Mouse (Mus musculus): ENCODE results near the gene Smim24. TPM values are rescaled to one million over a fixed set of nuclear protein-coding genes. Genes with fewer than 3 reads are reported as not detected.
A peak's percentile ranks its signal among the peaks of the same experiment; 100 is the strongest.

Smim24 gene
- polyA plus RNA-seq, 1 experiment, result 6,898 TPM

DNA sequence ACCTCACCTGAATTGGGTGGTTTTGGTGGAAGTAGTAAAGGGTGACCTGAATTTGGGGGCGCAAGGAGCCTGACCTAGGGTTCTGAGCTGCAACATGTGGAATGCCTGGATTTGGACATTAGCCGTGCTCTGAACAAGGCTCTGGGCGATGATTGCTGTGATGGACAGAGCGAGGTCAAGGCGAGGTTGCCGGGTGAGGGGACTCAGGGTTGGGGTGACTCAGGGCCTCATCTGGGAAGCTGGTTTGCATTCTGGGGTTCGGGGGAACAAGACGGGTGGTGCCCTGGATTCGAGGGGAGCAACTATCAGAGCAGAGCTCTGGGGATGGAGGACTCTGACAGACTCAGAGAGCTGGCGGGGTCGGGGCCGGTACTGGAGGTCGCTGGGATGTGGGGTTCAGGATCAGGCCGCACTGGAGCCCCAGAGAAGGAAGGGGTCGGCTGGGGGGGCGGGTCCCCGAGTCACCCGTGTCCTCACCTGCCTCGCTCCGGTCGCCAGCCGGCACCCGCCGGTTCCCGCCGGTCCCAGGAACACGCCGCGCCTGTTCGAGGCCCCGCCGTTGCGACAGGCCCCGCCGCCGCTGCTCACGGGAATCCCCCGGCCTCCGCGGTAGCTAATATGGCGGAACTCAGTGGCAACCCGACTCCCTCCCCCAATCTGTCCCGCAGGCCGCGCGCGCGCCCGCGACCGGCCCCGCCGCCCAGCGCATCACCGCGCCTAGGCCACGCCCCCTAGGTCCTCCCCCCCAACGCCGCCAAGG is 14.9 kb upstream of the Smim24 start, which contains the start of gene Fzr1:
TSS of gene Fzr1 (minus strand) at position 724 of the 760 bp plus-strand sequence.
- no peak for TF ChIP-seq CTCF (IDR thresholded peaks at IDR 0.05; ENCODE audit: extremely low read depth, insufficient read length, insufficient replicate concordance, low read depth, low read length)
- peak; percentile 74 for TF ChIP-seq POLR2A (IDR thresholded peaks at IDR 0.05; ENCODE audit: low read depth, low read length)
- H3K36me3 ChIP-seq (ENCODE audit: control insufficient read depth, insufficient read depth, low read length), result peaks cover 7% of the 10 kb centered on the region
- 1% methylated on average over 57 of the region's 59 CpGs for WGBS

GRCm38 (mm10) chr10:81378553-81379182 is 14.2 kb upstream of the Smim24 start:
- Histone ChIP-seq H3K4me1 (ENCODE audit: control insufficient read depth, insufficient read depth, insufficient read length, low read length) (peaks cover 21% of the 10 kb centered on the region; the same call in 1 of the 2 replicates), H3K27ac (ENCODE audit: insufficient read depth, low read depth, low read length) (peak overlapping the region; percentile 18; the same call in 1 of the 2 replicates), H3K4me3 (ENCODE audit: low read depth, low read length) (peak overlapping the region; percentile 86), H3K36me3 (ENCODE audit: control insufficient read depth, insufficient read depth, low read length) (peaks cover 5% of the 10 kb centered on the region), H3K27me3 (ENCODE audit: control insufficient read depth, insufficient read depth, low read length) (no peaks in the 10 kb centered on the region)
- 1% methylated on average over 46 of the region's 46 CpGs for WGBS
- TF ChIP-seq POLR2A (IDR thresholded peaks at IDR 0.05; ENCODE audit: low read depth, low read length), result no peak; the same call in 1 of the 2 replicates
- no peak for TF ChIP-seq CTCF (IDR thresholded peaks at IDR 0.05; ENCODE audit: extremely low read depth, insufficient read length, insufficient replicate concordance, low read depth, low read length)

More for the DNA sequence above, 14.9 kb upstream of the Smim24 start, which contains the start of gene Fzr1:
- Histone ChIP-seq H3K27ac (ENCODE audit: insufficient read depth, low read depth, low read length) (peak within 1 kb of the TSS; percentile 18), H3K27me3 (ENCODE audit: control insufficient read depth, insufficient read depth, low read length) (no peaks in the 10 kb centered on the region), H3K4me1 (ENCODE audit: control insufficient read depth, insufficient read depth, insufficient read length, low read length) (peaks cover 21% of the 10 kb centered on the region; the same call in 1 of the 2 replicates), H3K4me3 (ENCODE audit: low read depth, low read length) (peak within 1 kb of the TSS; percentile 86)

GRCm38 (mm10) chr10:81379183-81379553 is 13.7 kb upstream of the Smim24 start:
- peak overlapping the region; percentile 18; the same call in 1 of the 2 replicates for H3K27ac ChIP-seq (ENCODE audit: insufficient read depth, low read depth, low read length)
- WGBS, result 55% methylated on average over 3 of the region's 3 CpGs
- no peak for TF ChIP-seq POLR2A (IDR thresholded peaks at IDR 0.05; ENCODE audit: low read depth, low read length)
- TF ChIP-seq CTCF (IDR thresholded peaks at IDR 0.05; ENCODE audit: extremely low read depth, insufficient read length, insufficient replicate concordance, low read depth, low read length), result no peak

DNA sequence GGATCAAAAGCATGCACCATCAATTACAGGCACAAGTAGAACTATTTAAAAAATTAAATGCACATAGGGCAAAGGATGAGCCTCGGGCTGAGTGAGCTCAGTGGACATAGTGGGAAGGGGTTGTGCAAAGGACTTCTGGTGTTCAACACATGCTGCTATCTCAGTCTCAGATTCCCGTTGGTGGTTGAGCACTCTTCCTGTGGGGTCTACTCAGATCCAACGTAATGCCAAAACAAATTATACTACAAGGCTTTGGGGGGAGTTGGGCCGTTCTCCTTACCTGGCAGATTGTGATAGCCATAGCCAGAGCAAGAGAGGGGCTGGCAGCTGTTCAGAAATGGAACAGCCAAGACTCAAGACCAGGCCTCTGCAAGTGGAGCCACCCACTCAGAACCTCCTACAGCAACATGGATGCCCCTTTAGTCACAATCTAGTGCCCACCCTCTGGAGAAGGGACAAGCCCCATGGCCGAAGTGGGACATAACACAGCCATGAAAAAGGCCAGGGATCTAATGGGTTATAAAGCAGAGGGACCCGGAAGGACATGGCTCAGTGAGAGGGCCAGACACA is 13.0 kb upstream of the Smim24 start:
- 80% methylated on average over 6 of the region's 6 CpGs for WGBS
- no peak for TF ChIP-seq POLR2A (IDR thresholded peaks at IDR 0.05; ENCODE audit: low read depth, low read length)
- TF ChIP-seq CTCF (IDR thresholded peaks at IDR 0.05; ENCODE audit: extremely low read depth, insufficient read length, insufficient replicate concordance, low read depth, low read length), result no peak
- Histone ChIP-seq H3K4me1 (ENCODE audit: control insufficient read depth, insufficient read depth, insufficient read length, low read length) (peaks cover 22% of the 10 kb centered on the region; the same call in 1 of the 2 replicates), H3K27ac (ENCODE audit: insufficient read depth, low read depth, low read length) (no peak overlapping the region), H3K4me3 (ENCODE audit: low read depth, low read length) (no peak overlapping the region), H3K27me3 (ENCODE audit: control insufficient read depth, insufficient read depth, low read length) (no peaks in the 10 kb centered on the region), H3K36me3 (ENCODE audit: control insufficient read depth, insufficient read depth, low read length) (0 out of 2 replicates have a peak, but pooled peaks cover 2% of the 10 kb centered on the region)

More at GRCm38 (mm10) chr10:81379183-81379553, 13.7 kb upstream of the Smim24 start:
- Histone ChIP-seq H3K27me3 (ENCODE audit: control insufficient read depth, insufficient read depth, low read length) (no peaks in the 10 kb centered on the region), H3K4me3 (ENCODE audit: low read depth, low read length) (peak overlapping the region; percentile 80), H3K4me1 (ENCODE audit: control insufficient read depth, insufficient read depth, insufficient read length, low read length) (peaks cover 21% of the 10 kb centered on the region; the same call in 1 of the 2 replicates), H3K36me3 (ENCODE audit: control insufficient read depth, insufficient read depth, low read length) (0 out of 2 replicates have a peak, but pooled peaks cover 2% of the 10 kb centered on the region)

DNA sequence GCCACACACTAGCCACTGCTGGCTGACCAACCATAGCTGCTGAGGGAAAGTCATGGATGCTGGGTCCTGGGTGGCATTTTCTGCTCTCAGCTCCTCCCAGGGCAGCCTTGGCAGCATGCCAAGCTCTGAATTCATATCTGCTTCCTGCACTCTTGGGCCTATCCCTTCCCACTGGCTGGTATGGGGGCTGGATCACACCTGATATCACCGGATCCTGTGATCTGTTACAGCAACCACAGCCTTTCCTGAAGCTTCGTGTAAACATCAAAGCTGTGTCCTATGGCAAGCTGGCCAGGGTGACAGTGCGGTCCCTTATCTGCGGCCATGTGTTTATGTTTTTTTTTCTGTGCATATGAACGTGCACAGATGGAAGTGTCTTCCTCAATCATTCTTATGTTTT is 10.8 kb upstream of the Smim24 start:
- H3K4me3 ChIP-seq (ENCODE audit: low read depth, low read length), result no peak overlapping the region
- TF ChIP-seq POLR2A (IDR thresholded peaks at IDR 0.05; ENCODE audit: low read depth, low read length) (no peak), CTCF (IDR thresholded peaks at IDR 0.05; ENCODE audit: extremely low read depth, insufficient read length, insufficient replicate concordance, low read depth, low read length) (no peak)
- H3K27ac ChIP-seq (ENCODE audit: insufficient read depth, low read depth, low read length), result peak overlapping the region; percentile 24
- WGBS, result 15% methylated on average over 5 of the region's 5 CpGs
- peaks cover 7% of the 10 kb centered on the region; the same call in 1 of the 2 replicates for H3K36me3 ChIP-seq (ENCODE audit: control insufficient read depth, insufficient read depth, low read length)
- peaks cover 24% of the 10 kb centered on the region for H3K4me1 ChIP-seq (ENCODE audit: control insufficient read depth, insufficient read depth, insufficient read length, low read length)
- H3K27me3 ChIP-seq (ENCODE audit: control insufficient read depth, insufficient read depth, low read length), result no peaks in the 10 kb centered on the region

- 5% methylated on average over 54 of the region's 54 CpGs for WGBS
- no peak for TF ChIP-seq CTCF (IDR thresholded peaks at IDR 0.05; ENCODE audit: extremely low read depth, insufficient read length, insufficient replicate concordance, low read depth, low read length)
- peak; percentile 71; the same call in 1 of the 2 replicates for TF ChIP-seq POLR2A (IDR thresholded peaks at IDR 0.05; ENCODE audit: low read depth, low read length)
- peaks cover 21% of the 10 kb centered on the region; the same call in 1 of the 2 replicates for H3K36me3 ChIP-seq (ENCODE audit: control insufficient read depth, insufficient read depth, low read length)
- 0 out of 2 replicates have a peak within 1 kb of the TSS, but pooled peaks have one; percentile 38 for H3K27ac ChIP-seq (ENCODE audit: insufficient read depth, low read depth, low read length)
- peaks cover 20% of the 10 kb centered on the region for H3K4me1 ChIP-seq (ENCODE audit: control insufficient read depth, insufficient read depth, insufficient read length, low read length)
- H3K27me3 ChIP-seq (ENCODE audit: control insufficient read depth, insufficient read depth, low read length), result no peaks in the 10 kb centered on the region
- peak within 1 kb of the TSS; percentile 68 for H3K4me3 ChIP-seq (ENCODE audit: low read depth, low read length)
Measured at GRCm38 (mm10) chr10:81383802-81384604, 8.8 kb upstream of the Smim24 start, which contains the start of the genes Dohh and Gm48551. Gene Dohh, plus strand, starts transcription at chr10:81384428. Gene Gm48551, plus strand, starts transcription at chr10:81384466.

All from small intestine, adult 2 months (tissue).